Mouse (Mus musculus) limb, embryonic 15.5 days (tissue): Measurements from ENCODE around the gene Gdnf. TPM values are rescaled to one million over a fixed set of nuclear protein-coding genes. Genes with fewer than 3 reads are reported as not detected.

Source experiments
- ATAC-seq: fragments of 200-750 bp; cut with Nextera tagmentation; 2 replicates; pipeline ENCODE4 v1.8.0; 2017; ENCODE audit warnings: low read depth, moderate TSS enrichment; ENCODE audit not compliant: insufficient number of reproducible peaks, low FRiP score, low TSS enrichment
- H3K27ac ChIP-seq: fragments of 300-500 bp; sonication (generic); 2 replicates; pipeline ENCODE4 v1.5.1; 2015; ENCODE audit warnings: moderate library complexity, mild to moderate bottlenecking, inconsistent platforms
- H3K27me3 ChIP-seq: fragments of 300-500 bp; sonication (generic); 2 replicates; pipeline ENCODE4 v1.6.1; 2015; ENCODE audit warnings: inconsistent platforms
- H3K36me3 ChIP-seq: fragments of 300-500 bp; sonication (generic); 2 replicates; pipeline ENCODE4 v1.6.1; 2015; ENCODE audit warnings: inconsistent platforms
- H3K4me1 ChIP-seq: fragments of 300-500 bp; sonication (generic); 2 replicates; pipeline ENCODE4 v1.6.1; 2015; ENCODE audit warnings: inconsistent platforms
- H3K4me2 ChIP-seq: fragments of 300-500 bp; sonication (generic); 2 replicates; pipeline ENCODE4 v1.6.1; 2015; ENCODE audit warnings: mild to moderate bottlenecking, inconsistent platforms
- H3K4me3 ChIP-seq: fragments of 300-500 bp; sonication (generic); 2 replicates; pipeline ENCODE4 v1.5.1; 2015; ENCODE audit warnings: mild to moderate bottlenecking, inconsistent platforms
- H3K9ac ChIP-seq: fragments of 300-500 bp; sonication (generic); 2 replicates; pipeline ENCODE4 v1.6.1; 2015; ENCODE audit warnings: inconsistent platforms
- H3K9me3 ChIP-seq: fragments of 300-500 bp; sonication (generic); 2 replicates; pipeline ENCODE4 v1.6.1; 2016; ENCODE audit warnings: inconsistent platforms
- WGBS: fragments of 180-500 bp; shearing (Covaris S2); methylation state at CpG from one replicate; pipeline ENCODE4 v1.1.7; 2015; 5-methylcytosine and 5-hydroxymethylcytosine counted together
- polyA plus RNA-seq: library from polyadenylated mRNA; unstranded; fragments of >200 nt; fragmentation: Nextera tagmentation; extraction: Ambion mirVana; gene quantifications from 2 replicates; pipeline ENCODE4 v1.2.1, GENCODE M21; 2015

Gdnf gene
- polyA plus RNA-seq, 1 experiment from 2014 or later = 0.86 TPM

- WGBS = 85% methylated on average over 3 of the region's 3 CpGs
- no peak for ATAC-seq
Measured at GRCm38 (mm10) chr15:7865305-7865704, 54.7 kb downstream of the Gdnf start.

GRCm38 (mm10) chr15:7872473-7872872 is 61.8 kb downstream of the Gdnf start:
- WGBS = 43% methylated on average over 5 of the region's 5 CpGs
- no peak overlapping the region for H3K4me2 ChIP-seq
- ATAC-seq = no peak

More at GRCm38 (mm10) chr15:7865305-7865704, 54.7 kb downstream of the Gdnf start:
- Histone ChIP-seq H3K27me3 (no peaks in the 10 kb centered on the region), H3K4me2 (no peak overlapping the region), H3K4me1 (no peaks in the 10 kb centered on the region), H3K9ac (no peak overlapping the region), H3K27ac (no peak overlapping the region), H3K36me3 (no peaks in the 10 kb centered on the region), H3K9me3 (no peaks in the 10 kb centered on the region), H3K4me3 (no peak overlapping the region)

GRCm38 (mm10) chr15:7875879-7876278 is 65.2 kb downstream of the Gdnf start:
- no peak overlapping the region for H3K4me2 ChIP-seq
- no peaks in the 10 kb centered on the region for H3K4me1 ChIP-seq
- ATAC-seq = no peak
- H3K9me3 ChIP-seq = no peaks in the 10 kb centered on the region
- no peaks in the 10 kb centered on the region for H3K27me3 ChIP-seq
- H3K4me3 ChIP-seq = no peak overlapping the region
- H3K36me3 ChIP-seq = no peaks in the 10 kb centered on the region
- H3K27ac ChIP-seq = no peak overlapping the region
- 71% methylated on average over 6 of the region's 6 CpGs for whole genome bisulfite sequencing
- no peak overlapping the region for H3K9ac ChIP-seq

More at GRCm38 (mm10) chr15:7872473-7872872, 61.8 kb downstream of the Gdnf start:
- Histone ChIP-seq H3K27ac (no peak overlapping the region), H3K4me1 (no peaks in the 10 kb centered on the region), H3K9ac (no peak overlapping the region), H3K9me3 (no peaks in the 10 kb centered on the region), H3K27me3 (no peaks in the 10 kb centered on the region), H3K4me3 (no peak overlapping the region), H3K36me3 (no peaks in the 10 kb centered on the region)

- Histone ChIP-seq H3K9me3 (no peaks in the 10 kb centered on the region), H3K4me1 (no peaks in the 10 kb centered on the region), H3K27ac (no peak overlapping the region), H3K36me3 (0 out of 2 replicates have a peak, but pooled peaks cover 8% of the 10 kb centered on the region), H3K4me2 (no peak overlapping the region), H3K4me3 (no peak overlapping the region), H3K27me3 (no peaks in the 10 kb centered on the region), H3K9ac (no peak overlapping the region)
- no peak for ATAC-seq
- 75% methylated on average over 22 of the region's 22 CpGs for WGBS
Measured at GRCm38 (mm10) chr15:7877560-7878467, 67.2 kb downstream of the Gdnf start.

GRCm38 (mm10) chr15:7878861-7879260 is 68.2 kb downstream of the Gdnf start:
- WGBS = 84% methylated on average over 10 of the region's 10 CpGs
- ATAC-seq = no peak

GRCm38 (mm10) chr15:7879956-7880355 is 69.3 kb downstream of the Gdnf start:
- H3K4me2 ChIP-seq = no peak overlapping the region
- H3K4me3 ChIP-seq = no peak overlapping the region
- H3K36me3 ChIP-seq = 0 out of 2 replicates have a peak, but pooled peaks cover 13% of the 10 kb centered on the region
- no peak for ATAC-seq
- H3K27me3 ChIP-seq = no peaks in the 10 kb centered on the region
- 77% methylated on average over 7 of the region's 7 CpGs for WGBS
- H3K9ac ChIP-seq = no peak overlapping the region
- no peak overlapping the region for H3K27ac ChIP-seq
- H3K9me3 ChIP-seq = no peaks in the 10 kb centered on the region
- H3K4me1 ChIP-seq = no peaks in the 10 kb centered on the region

More at GRCm38 (mm10) chr15:7878861-7879260, 68.2 kb downstream of the Gdnf start:
- Histone ChIP-seq H3K4me2 (no peak overlapping the region), H3K9ac (no peak overlapping the region), H3K4me3 (no peak overlapping the region), H3K36me3 (0 out of 2 replicates have a peak, but pooled peaks cover 8% of the 10 kb centered on the region), H3K27ac (no peak overlapping the region), H3K9me3 (no peaks in the 10 kb centered on the region), H3K4me1 (no peaks in the 10 kb centered on the region), H3K27me3 (no peaks in the 10 kb centered on the region)

GRCm38 (mm10) chr15:7884181-7884580 is 73.5 kb downstream of the Gdnf start:
- H3K4me2 ChIP-seq = no peak overlapping the region
- no peak overlapping the region for H3K4me3 ChIP-seq
- no peaks in the 10 kb centered on the region for H3K9me3 ChIP-seq
- 94% methylated on average over 11 of the region's 11 CpGs for WGBS
- H3K27me3 ChIP-seq = no peaks in the 10 kb centered on the region
- H3K36me3 ChIP-seq = 0 out of 2 replicates have a peak, but pooled peaks cover 13% of the 10 kb centered on the region
- no peak for ATAC-seq
- no peak overlapping the region for H3K9ac ChIP-seq
- H3K4me1 ChIP-seq = no peaks in the 10 kb centered on the region
- H3K27ac ChIP-seq = no peak overlapping the region

GRCm38 (mm10) chr15:7885106-7885505 is 74.5 kb downstream of the Gdnf start:
- H3K4me3 ChIP-seq = no peak overlapping the region
- ATAC-seq = no peak
- no peak overlapping the region for H3K9ac ChIP-seq
- H3K27me3 ChIP-seq = no peaks in the 10 kb centered on the region
- H3K36me3 ChIP-seq = 0 out of 2 replicates have a peak, but pooled peaks cover 13% of the 10 kb centered on the region
- no peak overlapping the region for H3K4me2 ChIP-seq
- no peaks in the 10 kb centered on the region for H3K4me1 ChIP-seq
- WGBS = 63% methylated on average over 10 of the region's 10 CpGs
- H3K9me3 ChIP-seq = no peaks in the 10 kb centered on the region
- no peak overlapping the region for H3K27ac ChIP-seq

GRCm38 (mm10) chr15:7886591-7886990 is 75.9 kb downstream of the Gdnf start:
- H3K4me3 ChIP-seq = no peak overlapping the region
- H3K27me3 ChIP-seq = no peaks in the 10 kb centered on the region
- no peak overlapping the region for H3K4me2 ChIP-seq
- no peak for ATAC-seq
- H3K9ac ChIP-seq = no peak overlapping the region
- WGBS = 84% methylated on average over 8 of the region's 8 CpGs
- H3K4me1 ChIP-seq = peaks cover 6% of the 10 kb centered on the region; the same call in 1 of the 2 replicates
- H3K36me3 ChIP-seq = 0 out of 2 replicates have a peak, but pooled peaks cover 11% of the 10 kb centered on the region
- no peaks in the 10 kb centered on the region for H3K9me3 ChIP-seq
- no peak overlapping the region for H3K27ac ChIP-seq
